Mouse (Mus musculus) spleen, postnatal 4 days (tissue): ENCODE measurements around the gene Arrdc2.

Experiments
- DNase-seq, 2 experiments: peaks; one replicate each; pipeline ENCODE4 v3.0.0; 2022; ENCODE audit warnings: low spot score in 2 of 2

Arrdc2 gene

GRCm38 (mm10) chr8:70839408-70840351, at the start of gene Arrdc2:
Gene Arrdc2, minus strand, starts transcription at chr8:70839720.
- DNase-seq, result peak; percentile 98 to 100

GRCm38 (mm10) chr8:70887669-70888068, 48.1 kb upstream of the Arrdc2 start:
- DNase-seq, result peak; percentile 69 to 76

GRCm38 (mm10) chr8:70885612-70886011, 46.1 kb upstream of the Arrdc2 start:
- no peak for DNase-seq

DNA sequence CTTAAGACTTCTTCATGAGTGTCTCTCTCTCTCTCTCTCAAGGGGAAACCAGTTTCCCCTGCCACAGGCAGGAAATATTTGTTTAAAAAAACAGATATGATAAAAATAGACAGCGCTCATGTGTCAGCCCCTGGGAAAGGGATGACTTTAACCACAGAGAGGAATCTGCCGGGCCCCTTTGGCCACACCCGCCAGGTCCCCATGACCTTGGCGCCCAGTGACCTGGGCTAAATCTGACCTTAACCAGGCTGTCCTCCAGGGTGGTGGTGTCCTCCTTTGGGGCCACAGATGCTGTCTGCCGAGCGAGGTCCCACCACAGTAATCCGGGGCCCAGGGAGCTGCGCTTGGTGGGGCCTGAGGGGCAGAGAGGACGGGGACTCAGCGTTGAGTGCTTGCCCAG, 45.2 kb upstream of the Arrdc2 start:
- no peak for DNase-seq

GRCm38 (mm10) chr8:70884186-70884585, 44.7 kb upstream of the Arrdc2 start:
- no peak for DNase-seq

DNA sequence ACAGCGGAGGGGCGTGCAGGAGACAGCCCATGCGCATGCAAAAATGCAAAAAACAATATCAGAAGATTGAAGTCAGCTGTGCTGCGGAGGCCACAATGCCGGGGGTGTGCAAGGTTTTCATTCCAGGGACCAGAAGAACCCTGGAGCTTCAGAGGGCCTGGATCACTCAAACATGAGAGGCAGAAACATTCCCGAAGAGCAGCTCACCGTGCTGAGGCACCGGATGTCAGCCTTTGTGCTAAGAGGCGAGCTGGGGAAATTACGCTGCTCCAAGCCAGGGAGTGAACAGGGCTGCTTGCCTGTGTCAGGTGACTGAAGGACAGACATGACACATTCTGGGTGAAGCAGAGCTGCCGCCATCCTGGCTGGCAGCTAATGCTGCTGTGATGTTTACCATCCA, 41.0 kb upstream of the Arrdc2 start:
- DNase-seq, result no peak

DNA sequence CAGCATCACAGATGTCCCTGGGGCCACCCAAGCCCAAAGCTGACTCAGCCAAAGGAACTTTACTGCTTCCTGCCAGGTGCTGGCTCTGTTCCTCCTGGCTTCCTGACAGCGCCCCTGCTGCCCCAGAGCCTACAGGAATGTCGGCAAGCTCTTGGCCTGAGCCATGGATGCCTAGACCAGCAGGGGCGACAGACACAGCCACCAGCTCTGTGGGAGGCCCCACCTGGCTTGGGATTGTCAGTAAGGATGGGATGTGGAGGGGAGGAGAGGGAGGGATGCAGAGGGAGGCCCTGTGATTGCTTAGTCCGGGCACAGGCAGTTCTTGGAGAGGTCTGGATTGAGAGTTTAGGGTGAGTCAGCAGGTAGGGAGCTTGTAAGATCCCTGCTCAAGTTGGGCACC, 40.6 kb upstream of the Arrdc2 start:
- no peak for DNase-seq

DNA sequence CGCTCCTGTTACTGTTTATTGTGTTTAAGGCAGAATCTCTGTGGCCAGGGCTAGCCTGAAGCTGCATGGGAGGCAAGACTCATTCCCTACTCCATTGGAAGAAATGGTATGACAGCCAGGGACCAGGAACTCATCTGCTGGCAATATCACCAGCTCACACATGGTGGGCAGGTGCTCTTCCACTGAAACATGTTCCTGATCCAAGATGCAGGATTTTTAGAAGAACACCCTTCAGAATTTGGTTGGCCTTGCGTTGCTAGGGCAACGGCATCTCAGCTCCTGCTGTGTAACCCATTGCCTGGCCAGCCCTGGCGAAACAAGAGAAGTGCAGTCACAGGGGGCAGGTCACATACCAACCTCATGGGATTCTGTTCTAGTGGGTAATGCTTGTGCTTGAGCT, 40.0 kb upstream of the Arrdc2 start:
- no peak for DNase-seq

- DNase-seq, result no peak
Observed at GRCm38 (mm10) chr8:70878178-70878577, 38.7 kb upstream of the Arrdc2 start.

- no peak for DNase-seq
Observed at GRCm38 (mm10) chr8:70876382-70876781, 36.9 kb upstream of the Arrdc2 start.

DNA sequence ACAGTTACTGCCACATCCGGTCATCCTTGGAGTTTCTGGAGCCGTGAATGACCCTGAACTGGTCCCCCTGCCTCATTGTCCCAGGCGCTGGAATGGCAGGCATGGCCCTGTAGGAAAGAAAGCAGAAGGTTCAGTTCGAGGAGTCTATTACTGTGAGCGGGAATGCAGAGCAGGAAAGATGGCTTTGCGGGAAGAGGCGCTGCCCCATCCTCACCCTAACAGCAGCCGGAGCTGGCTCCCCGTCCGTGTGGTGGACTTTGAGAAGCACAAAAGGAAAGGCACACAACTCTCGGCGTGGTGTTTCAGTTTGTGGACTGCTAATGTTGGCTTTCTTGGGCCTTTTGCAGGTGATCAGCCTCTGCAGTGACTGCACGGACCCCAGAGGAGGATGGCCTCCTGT, 34.9 kb upstream of the Arrdc2 start:
- DNase-seq, result no peak

DNA sequence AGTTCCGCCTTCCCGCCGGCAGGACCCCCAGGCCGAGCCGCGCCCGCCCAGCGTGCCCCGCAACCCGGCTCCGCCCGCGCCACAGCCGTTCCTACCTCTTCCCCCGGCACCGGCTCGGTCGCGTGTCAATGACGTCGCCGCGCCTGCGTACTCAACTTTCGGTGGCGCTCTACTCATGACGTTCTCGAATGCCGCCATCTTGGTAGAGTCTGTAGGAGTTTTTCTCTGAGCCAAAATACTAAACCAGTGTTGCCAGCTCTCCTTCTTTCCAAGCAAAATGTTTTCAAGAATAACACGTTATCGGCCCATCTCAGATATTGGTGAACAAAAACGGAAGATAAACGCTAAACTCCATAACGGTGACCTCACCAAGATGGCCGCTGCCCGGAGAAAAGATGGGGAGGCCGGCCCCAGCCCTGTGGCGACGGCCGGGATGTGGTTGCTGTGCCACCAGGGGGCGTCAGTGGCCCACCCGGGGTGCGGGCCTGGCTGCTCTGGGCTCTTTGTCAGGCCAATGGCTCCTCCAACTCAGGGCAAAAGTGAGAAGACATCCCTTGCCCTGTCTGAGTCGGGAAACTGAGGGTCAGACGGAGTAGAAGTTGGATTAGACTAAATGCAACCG, 34.0 kb upstream of the Arrdc2 start, which contains the start of gene Ccdc124:
Gene Ccdc124, minus strand, starts transcription at position 572 of the 622 bp plus-strand sequence.
- DNase-seq, result peak; percentile 95 to 99

GRCm38 (mm10) chr8:70872643-70873363, 33.3 kb upstream of the Arrdc2 start:
- DNase-seq, result no peak

DNA sequence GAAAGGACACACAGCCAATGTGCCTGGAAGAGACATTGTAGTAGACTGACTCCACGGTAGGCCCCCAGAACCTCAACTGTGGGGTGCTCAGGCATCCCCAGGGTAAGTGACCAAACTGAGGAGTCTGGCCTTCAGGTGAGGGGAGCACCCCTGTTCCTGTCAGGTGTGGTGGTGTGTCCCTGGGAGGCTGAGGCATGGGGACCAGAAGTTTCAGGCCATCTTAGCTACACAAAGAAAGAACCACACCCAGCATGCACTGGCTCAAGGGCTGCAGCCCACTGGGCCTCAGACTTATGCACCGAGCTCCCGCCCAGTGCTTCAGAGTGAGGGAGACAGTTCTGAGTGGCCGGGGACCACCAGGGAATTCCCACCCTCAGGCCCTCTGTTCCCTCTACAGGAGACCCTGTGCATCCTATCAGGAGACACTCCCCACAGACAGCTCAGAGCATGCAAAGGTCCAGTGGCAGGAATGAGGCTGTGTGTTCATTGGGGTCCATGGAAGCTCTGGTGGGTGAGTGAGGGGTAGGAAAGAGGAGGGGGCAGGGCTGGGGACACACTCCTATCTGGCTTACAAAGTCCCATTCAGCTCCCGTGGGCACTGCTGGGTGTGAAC, 31.8 kb upstream of the Arrdc2 start:
- no peak for DNase-seq

DNA sequence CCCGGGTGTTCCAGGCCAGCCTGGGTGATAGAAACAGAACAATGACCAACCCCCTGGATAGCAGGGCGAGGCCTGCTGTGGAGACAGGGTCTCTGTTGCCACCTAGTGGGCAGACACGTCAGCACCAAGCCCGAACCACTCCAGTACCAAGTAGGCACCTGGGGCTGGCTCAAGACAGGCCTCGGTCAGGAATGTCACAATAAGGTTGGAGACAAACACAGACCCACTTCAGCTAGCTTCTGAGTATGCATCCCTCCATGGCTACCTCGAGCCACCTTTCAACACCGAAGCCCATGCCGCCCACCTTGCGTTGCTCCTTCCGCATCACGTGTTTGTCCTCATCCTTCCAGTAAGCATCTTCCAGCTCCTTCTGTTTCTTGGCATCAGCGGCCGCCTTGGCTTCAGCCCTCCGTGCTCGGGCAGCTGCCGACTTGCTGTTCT, 30.1 kb upstream of the Arrdc2 start:
- peak; percentile 79 to 89 for DNase-seq

- no peak for DNase-seq
Observed at GRCm38 (mm10) chr8:70869199-70869571, 29.7 kb upstream of the Arrdc2 start.

DNA sequence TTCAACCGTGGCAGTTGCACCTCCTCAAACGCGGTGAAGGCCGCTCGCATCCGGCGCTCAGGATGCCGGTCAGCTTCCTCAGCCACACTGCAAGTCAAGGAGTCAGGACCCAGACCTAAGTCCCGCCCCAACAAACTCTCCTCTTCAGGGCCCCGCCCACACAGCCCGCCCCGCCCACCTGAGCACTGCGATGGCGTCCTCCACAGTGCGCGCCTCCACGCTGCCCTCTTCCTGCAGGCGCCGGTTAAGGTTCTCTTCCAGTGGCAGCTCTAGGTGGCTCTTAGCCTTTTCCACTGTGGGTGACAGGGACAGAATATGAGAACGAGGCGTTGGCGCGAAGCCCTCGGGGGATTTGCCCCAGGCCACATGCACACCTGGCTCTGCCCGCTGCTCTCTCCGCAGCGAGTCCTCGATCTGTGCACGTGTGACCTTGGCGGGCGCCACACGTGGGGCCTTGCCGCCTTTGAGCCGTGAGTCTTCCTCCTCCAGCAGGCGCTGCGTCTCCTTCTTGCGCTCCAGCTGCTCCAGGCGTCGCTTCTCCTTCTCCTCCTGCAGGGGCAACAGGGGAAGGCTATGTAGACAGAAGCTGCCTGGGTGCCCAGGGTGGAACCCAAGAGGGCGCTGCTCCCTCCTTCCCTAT, 29.2 kb upstream of the Arrdc2 start:
- DNase-seq, result peak; percentile 75 to 85

DNA sequence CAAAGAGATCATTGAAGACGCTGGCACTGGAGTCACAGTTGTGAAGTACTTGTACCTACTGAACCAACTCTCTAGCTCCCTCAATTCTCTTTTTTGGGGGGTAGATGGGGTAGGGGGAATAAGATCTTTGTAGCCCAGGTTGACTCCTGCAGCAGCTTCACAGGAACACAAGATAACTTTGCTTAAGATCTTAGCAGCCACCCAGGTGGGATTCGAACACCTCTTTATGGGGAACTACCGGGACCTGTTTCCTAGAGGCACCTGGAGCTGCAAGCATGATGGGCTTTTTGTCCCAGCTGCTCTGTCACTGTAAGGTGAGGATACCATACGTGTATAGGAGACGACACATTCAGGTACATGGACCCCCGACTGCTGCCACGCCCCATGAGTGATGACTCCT, 27.0 kb upstream of the Arrdc2 start:
- no peak for DNase-seq

DNA sequence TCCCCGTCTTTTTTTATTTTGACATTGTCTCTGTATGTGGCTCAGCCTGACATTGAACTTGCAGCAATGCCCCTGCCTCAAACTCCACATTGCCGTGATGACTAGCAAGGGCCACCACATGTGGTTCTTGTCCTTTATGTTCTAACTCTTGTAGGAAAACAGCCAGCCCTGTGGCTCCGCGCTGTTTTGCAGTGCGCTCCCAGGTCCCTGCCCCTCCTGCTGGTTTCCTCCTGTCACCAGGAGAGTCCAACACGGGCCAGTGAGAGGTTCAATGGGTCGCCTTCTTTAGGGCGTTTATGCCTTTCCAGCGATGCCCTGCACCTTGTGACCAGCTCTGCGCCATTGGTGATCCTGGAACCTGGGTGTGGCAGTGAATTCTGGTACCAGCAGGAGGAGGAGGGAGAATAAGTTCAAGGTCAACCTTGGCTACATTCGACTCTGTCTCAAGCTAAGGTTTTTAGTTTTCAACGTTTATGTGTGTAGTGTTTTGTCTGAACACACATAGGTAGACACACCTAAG, 26.5 kb upstream of the Arrdc2 start:
- DNase-seq, result no peak

DNA sequence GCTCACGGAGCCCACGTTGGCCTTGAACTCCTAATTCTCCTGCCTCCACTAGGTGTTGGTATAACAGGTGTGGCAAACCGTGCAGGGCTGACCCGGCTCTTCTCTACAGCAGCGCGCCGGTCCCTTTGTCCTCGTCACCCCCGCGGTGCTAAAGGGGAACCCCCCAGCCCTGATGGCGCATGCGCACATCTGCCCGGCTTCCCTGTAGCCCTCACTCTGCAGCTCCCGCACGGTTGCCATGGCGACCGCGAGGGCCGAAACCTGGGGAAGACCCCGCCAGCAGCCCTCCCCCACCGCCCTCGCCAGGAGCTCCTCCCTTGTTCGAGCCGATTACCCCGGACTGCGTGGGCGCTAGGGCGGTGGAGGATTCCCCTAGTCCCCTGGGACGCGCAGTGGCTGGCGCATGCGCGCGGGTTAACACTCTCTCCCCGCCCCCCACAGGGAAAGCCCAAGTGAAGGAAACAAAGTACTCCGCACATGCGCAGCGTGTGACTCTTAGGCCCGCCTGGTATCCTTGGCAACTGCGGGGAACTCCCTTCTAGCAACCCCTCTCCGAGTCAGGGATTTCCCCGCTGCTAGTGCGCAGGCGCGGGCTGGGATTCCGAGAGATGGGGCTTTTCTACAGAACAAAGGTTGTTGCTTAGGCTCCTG, 26.0 kb upstream of the Arrdc2 start:
- DNase-seq, result peak; percentile 97 to 98
